Mouse (Mus musculus) kidney, embryonic 14.5 days (tissue): ENCODE measurements around the gene Sipa1l1. TPM values are rescaled to one million over a fixed set of nuclear protein-coding genes. Genes with fewer than 3 reads are reported as not detected.
"Not testable (repeated sequence)": the region's sequence is repeated elsewhere in the genome, so short reads cannot be mapped to it uniquely, and the experiment has no call there.

ENCODE experiments used
- ATAC-seq: fragments of 200-750 bp; cut with Nextera tagmentation; 2 replicates; pipeline ENCODE4 v1.8.0; 2017; ENCODE audit warnings: moderate number of reproducible peaks, mild to moderate bottlenecking, moderate TSS enrichment, moderate library complexity; ENCODE audit not compliant: low FRiP score, low TSS enrichment
- H3K27ac ChIP-seq: fragments of 300-500 bp; sonication (generic); 2 replicates; pipeline ENCODE4 v1.5.1; 2014; ENCODE audit warnings: low read depth, mild to moderate bottlenecking, low read length, moderate library complexity, mixed read lengths
- H3K27me3 ChIP-seq: fragments of 300-500 bp; sonication (generic); 2 replicates; pipeline ENCODE4 v1.6.1; 2014; ENCODE audit warnings: mild to moderate bottlenecking, low read length; ENCODE audit not compliant: control insufficient read depth, insufficient read depth
- H3K36me3 ChIP-seq: fragments of 300-500 bp; sonication (generic); 2 replicates; pipeline ENCODE4 v1.6.1; 2014; ENCODE audit warnings: low read length, mixed read lengths; ENCODE audit not compliant: control insufficient read depth, insufficient read depth
- H3K4me1 ChIP-seq: fragments of 300-500 bp; sonication (generic); 2 replicates; pipeline ENCODE4 v1.6.1; 2014; ENCODE audit warnings: low read length, mixed read lengths; ENCODE audit not compliant: control insufficient read depth, insufficient read depth
- H3K4me2 ChIP-seq: fragments of 300-500 bp; sonication (generic); replicated peaks from 2 replicates; pipeline ENCODE4 v1.6.1; 2014; ENCODE audit warnings: low read depth, mild to moderate bottlenecking, low read length
- H3K4me3 ChIP-seq: fragments of 300-500 bp; sonication (generic); 2 replicates; pipeline ENCODE4 v1.5.1; 2014; ENCODE audit warnings: mild to moderate bottlenecking, low read length
- H3K9ac ChIP-seq: fragments of 300-500 bp; sonication (generic); 2 replicates; pipeline ENCODE4 v1.6.1; 2014; ENCODE audit warnings: low read depth, mild to moderate bottlenecking, low read length, moderate library complexity
- H3K9me3 ChIP-seq: fragments of 300-500 bp; sonication (generic); 2 replicates; pipeline ENCODE4 v1.6.1; 2016; ENCODE audit warnings: low read length; ENCODE audit not compliant: control insufficient read depth
- whole genome bisulfite sequencing: fragments of 180-500 bp; shearing (Covaris S2); extraction: QIAGEN DNeasy Blood & Tissue Kit; methylation state at CpG from one replicate; pipeline ENCODE4 v1.1.7; 2014; 5-methylcytosine and 5-hydroxymethylcytosine counted together
- polyA plus RNA-seq: library from polyadenylated mRNA; unstranded; fragments of >200 nt; fragmentation: Nextera tagmentation; extraction: Ambion mirVana; gene quantifications from 2 replicates; pipeline ENCODE4 v1.2.1, GENCODE M21; 2014

Gene Sipa1l1
- polyA plus RNA-seq, 1 experiment from 2014 or later, result 43.8 TPM

DNA sequence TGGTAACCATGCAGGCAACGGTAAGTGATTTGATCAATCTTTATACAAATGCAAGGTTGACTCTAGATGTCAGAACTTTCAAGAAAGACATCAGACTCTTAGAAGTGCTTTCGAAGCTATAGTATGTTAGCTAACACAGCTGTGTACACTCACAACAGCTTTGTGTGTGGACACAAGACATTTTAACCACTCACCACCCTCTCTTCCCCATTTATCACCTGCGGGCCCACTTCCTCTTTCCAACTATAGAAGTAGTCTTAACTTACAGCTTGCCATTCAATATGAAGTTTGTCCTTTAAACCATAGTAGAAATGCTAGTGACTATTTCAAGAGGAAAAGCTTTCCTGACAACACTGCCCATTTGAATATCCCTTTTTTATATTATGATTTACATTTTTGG, 303.7 kb downstream of the Sipa1l1 start:
- Histone ChIP-seq H3K27me3 (no peaks in the 10 kb centered on the region), H3K36me3 (no peaks in the 10 kb centered on the region), H3K9ac (no peak overlapping the region), H3K9me3 (no peaks in the 10 kb centered on the region), H3K4me2 (no peak overlapping the region), H3K4me1 (peaks cover 19% of the 10 kb centered on the region), H3K27ac (no peak overlapping the region), H3K4me3 (no peak overlapping the region)
- no peak for ATAC-seq
- 86% methylated on average over 3 of the region's 3 CpGs for WGBS

DNA sequence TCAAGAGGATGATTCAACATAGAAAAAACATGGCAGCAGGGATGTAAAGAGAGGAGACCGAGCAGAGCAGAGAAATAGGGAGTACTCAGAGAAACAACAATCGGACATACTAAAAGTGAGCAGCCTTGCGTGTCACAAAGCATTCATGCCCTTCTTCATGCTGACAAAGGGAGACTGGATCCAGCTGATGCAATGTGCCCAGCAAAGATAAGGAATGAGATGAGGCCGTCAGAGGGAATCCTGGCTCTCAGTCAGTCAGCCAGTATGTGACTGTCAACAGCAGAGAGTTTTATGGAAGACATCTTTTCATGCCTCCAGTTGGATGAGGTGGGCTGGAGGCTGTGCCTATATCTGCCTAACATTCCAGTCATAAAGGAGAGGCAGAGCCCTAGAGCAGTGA, 304.1 kb downstream of the Sipa1l1 start:
- Histone ChIP-seq H3K9me3 (no peaks in the 10 kb centered on the region), H3K4me3 (no peak overlapping the region), H3K4me1 (peaks cover 18% of the 10 kb centered on the region), H3K27ac (no peak overlapping the region), H3K36me3 (no peaks in the 10 kb centered on the region), H3K9ac (no peak overlapping the region), H3K27me3 (no peaks in the 10 kb centered on the region), H3K4me2 (no peak overlapping the region)
- WGBS, result 84% methylated on average over 4 of the region's 4 CpGs
- no peak for ATAC-seq

DNA sequence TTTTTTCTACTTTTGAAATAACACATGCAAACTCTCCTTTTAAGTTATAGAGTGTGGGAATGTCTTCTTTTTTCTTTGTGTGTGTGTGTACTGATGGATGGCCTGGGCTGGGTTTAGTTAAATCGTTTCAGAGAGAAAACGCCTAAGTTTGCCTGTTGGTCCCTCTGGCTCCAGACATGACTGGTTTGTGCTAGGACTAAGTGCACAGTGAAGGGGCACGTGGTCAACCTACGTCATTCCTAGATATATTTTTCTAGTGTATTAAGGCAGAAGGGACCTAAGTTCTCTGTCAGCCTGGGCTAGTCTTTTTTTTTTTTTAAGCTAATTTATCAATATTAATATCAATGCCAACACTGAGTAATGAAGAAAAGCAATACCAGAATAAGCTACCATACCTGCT, 305.3 kb downstream of the Sipa1l1 start:
- Histone ChIP-seq H3K4me2 (no peak overlapping the region), H3K27ac (no peak overlapping the region), H3K4me3 (no peak overlapping the region), H3K4me1 (peaks cover 13% of the 10 kb centered on the region), H3K36me3 (no peaks in the 10 kb centered on the region), H3K9ac (no peak overlapping the region), H3K27me3 (no peaks in the 10 kb centered on the region), H3K9me3 (no peaks in the 10 kb centered on the region)
- no peak for ATAC-seq
- 83% methylated on average over 4 of the region's 4 CpGs for WGBS

DNA sequence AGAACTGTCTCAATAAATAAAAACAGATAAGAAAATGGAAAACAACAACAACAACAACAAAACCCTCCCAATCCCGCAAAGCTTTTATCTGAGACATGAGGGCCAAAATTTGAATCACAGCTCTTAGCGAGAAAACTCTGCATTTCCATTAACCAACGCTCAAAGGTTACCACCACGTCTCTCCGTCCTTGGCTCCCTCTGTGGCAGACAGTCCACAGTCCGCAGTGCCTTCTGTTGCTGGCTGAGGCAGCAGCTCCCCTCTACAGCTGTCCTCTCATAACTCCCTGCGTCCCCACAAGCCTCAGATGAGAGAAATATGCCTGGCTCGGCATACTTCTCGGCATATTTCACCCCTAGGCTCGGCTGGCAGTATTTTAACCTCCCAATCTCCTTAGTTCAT, 306.9 kb downstream of the Sipa1l1 start:
- H3K4me1 ChIP-seq, result peaks cover 6% of the 10 kb centered on the region
- H3K9ac ChIP-seq, result no peak overlapping the region
- H3K27ac ChIP-seq, result no peak overlapping the region
- no peak overlapping the region for H3K4me3 ChIP-seq
- H3K36me3 ChIP-seq, result no peaks in the 10 kb centered on the region
- H3K9me3 ChIP-seq, result no peaks in the 10 kb centered on the region
- no peaks in the 10 kb centered on the region for H3K27me3 ChIP-seq
- no peak overlapping the region for H3K4me2 ChIP-seq
- WGBS, result 83% methylated on average over 10 of the region's 10 CpGs
- no peak for ATAC-seq

DNA sequence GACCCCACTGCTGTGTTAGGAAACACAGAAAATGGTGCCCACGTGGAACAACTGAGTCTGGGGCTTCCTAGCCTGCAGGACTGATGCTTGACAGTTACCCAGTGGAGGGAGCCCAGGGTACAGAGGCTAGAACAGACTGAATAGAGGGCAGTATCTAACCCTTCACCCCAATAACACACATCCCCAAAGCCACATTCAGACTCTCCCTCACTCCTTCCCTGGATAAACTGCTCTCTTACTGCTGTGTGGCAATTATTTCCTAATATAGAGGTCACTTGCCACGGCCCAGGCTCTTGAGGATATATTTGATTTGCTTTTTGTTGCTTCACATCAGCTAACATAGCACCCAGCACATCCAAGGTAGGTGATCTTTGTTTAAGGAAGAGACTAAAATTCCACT, 307.5 kb downstream of the Sipa1l1 start:
- WGBS, result 66% methylated on average over 2 of the region's 2 CpGs
- Histone ChIP-seq H3K4me1 (0 out of 2 replicates have a peak, but pooled peaks cover 4% of the 10 kb centered on the region), H3K27me3 (no peaks in the 10 kb centered on the region), H3K4me3 (no peak overlapping the region), H3K9ac (no peak overlapping the region), H3K27ac (no peak overlapping the region), H3K36me3 (no peaks in the 10 kb centered on the region), H3K4me2 (no peak overlapping the region), H3K9me3 (no peaks in the 10 kb centered on the region)
- ATAC-seq, result no peak

GRCm38 (mm10) chr12:82477826-82478225, 308.7 kb downstream of the Sipa1l1 start:
- no peak overlapping the region for H3K4me2 ChIP-seq
- no peak for ATAC-seq
- no peaks in the 10 kb centered on the region for H3K36me3 ChIP-seq
- no peaks in the 10 kb centered on the region for H3K27me3 ChIP-seq
- 45% methylated on average over 5 of the region's 5 CpGs for WGBS
- 0 out of 2 replicates have a peak, but pooled peaks cover 4% of the 10 kb centered on the region for H3K4me1 ChIP-seq
- H3K9me3 ChIP-seq, result no peaks in the 10 kb centered on the region
- H3K9ac ChIP-seq, result no peak overlapping the region
- no peak overlapping the region for H3K4me3 ChIP-seq
- no peak overlapping the region for H3K27ac ChIP-seq

DNA sequence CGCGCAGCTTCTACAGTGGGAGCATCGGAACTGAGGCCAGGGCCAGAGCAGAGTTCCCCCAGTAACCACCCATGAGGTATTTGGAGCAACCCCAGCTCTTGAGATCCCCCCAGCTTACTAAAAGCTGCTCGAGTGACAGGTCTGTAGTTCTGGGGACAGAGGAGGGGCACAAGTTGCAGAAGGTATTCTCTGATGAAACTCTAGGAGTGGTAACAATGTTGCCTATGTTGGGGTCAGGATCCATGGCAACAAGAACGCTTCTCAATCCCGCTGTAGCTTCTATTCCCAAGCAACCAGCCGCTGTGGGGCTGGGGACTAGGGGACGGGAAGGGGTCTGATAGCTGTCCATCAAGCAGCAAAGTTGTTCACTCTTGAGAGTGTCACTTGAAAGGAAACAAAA, 309.1 kb downstream of the Sipa1l1 start:
- Histone ChIP-seq H3K4me2 (no peak overlapping the region), H3K27me3 (no peaks in the 10 kb centered on the region), H3K4me3 (no peak overlapping the region), H3K27ac (no peak overlapping the region), H3K9ac (no peak overlapping the region), H3K36me3 (no peaks in the 10 kb centered on the region), H3K4me1 (0 out of 2 replicates have a peak, but pooled peaks cover 4% of the 10 kb centered on the region), H3K9me3 (no peaks in the 10 kb centered on the region)
- no peak for ATAC-seq
- 35% methylated on average over 8 of the region's 8 CpGs for WGBS

DNA sequence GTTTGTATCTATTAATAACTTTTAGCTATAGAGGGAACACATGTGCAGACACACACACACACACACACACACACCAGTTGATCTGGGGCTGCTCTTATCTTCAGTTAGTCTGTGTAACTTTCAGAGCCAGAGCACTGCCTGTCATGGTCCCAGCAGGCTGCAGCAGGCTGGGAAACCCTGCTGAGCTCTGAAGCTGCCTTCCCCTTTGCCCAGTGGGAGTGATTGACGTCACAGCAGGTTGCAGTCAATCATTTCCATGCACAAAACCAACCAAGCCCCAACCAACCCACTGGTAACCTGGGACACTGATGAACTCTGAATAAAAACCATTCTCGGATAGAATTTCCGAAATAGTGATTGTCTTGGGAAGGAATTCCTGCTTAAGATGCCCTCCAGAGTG, 310.3 kb downstream of the Sipa1l1 start:
- no peak overlapping the region for H3K27ac ChIP-seq
- no peaks in the 10 kb centered on the region for H3K36me3 ChIP-seq
- H3K4me1 ChIP-seq, result 0 out of 2 replicates have a peak, but pooled peaks cover 4% of the 10 kb centered on the region
- no peaks in the 10 kb centered on the region for H3K27me3 ChIP-seq
- H3K4me3 ChIP-seq, result no peak overlapping the region
- no peak overlapping the region for H3K4me2 ChIP-seq
- H3K9me3 ChIP-seq, result no peaks in the 10 kb centered on the region; the same call in 1 of the 2 replicates
- WGBS, result 67% methylated on average over 3 of the region's 3 CpGs
- ATAC-seq, result no peak
- no peak overlapping the region for H3K9ac ChIP-seq

DNA sequence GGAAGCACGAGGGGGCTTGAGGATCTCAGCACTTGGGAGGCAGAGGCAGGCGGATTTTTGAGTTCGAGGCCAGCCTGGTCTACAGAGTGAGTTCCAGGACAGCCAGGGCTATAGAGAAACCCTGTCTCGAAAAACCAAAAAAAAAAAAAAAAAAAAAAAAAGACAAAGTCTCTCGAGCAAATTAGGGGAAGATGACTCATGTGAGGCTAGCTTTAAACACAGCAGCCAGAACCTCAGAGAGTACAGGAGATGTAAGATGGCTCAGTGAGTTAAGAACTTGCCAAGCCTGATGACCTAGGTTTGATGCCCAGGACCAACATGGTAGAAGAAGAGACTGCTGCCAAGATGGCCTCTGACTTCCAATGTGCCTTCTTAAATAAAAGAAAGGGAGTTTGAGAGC, 311.3 kb downstream of the Sipa1l1 start:
- ATAC-seq, result not testable (repeated sequence)

More for the DNA sequence above, 311.3 kb downstream of the Sipa1l1 start:
- H3K9ac ChIP-seq, H3K4me3 ChIP-seq, H3K27ac ChIP-seq, H3K4me1 ChIP-seq, H3K9me3 ChIP-seq, H3K36me3 ChIP-seq, H3K27me3 ChIP-seq, H3K4me2 ChIP-seq: not testable (repeated sequence)
- WGBS, result 74% methylated on average over 4 of the region's 5 CpGs
